Mouse (Mus musculus): ENCODE measurements around the gene Ahrr. TPM values are rescaled to one million over a fixed set of nuclear protein-coding genes. Genes with fewer than 3 reads are reported as not detected.

The Ahrr gene
- total RNA-seq, 1 experiment: 0.27 TPM

DNA sequence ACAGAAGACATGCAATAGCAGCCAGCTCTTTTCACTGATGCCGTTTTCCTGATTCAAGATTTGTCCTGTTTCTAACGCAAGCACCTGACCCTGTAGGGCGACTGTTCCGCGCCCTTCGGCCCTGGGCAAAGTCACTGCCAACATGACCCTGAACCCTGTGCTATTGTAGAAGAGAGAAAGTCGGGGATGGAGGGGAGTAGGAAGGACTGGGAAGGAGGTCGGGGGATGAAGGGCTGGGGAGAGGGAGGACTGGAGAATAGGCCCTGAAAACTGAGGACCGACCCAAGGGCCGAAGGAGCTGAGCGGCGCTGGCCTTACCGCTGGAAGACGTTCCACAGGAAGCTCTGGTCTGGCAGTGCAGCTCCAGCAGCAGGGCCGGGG is 24.6 kb upstream of the Ahrr start:
- peak overlapping the region; percentile 84 to 96 for H3K4me3 ChIP-seq (ENCODE audit: insufficient read depth in 1 of 2, low read depth in 1 of 2, low read length in 2 of 2, poor library complexity in 1 of 2, severe bottlenecking in 1 of 2)
- peak overlapping the region; percentile 89 for H3K9ac ChIP-seq (ENCODE audit: insufficient read depth, low read depth, low read length, poor library complexity, severe bottlenecking)
- peaks cover 4% of the 10 kb centered on the region for H3K36me3 ChIP-seq (ENCODE audit: control insufficient read depth, insufficient read depth, low read length, poor library complexity, severe bottlenecking)
- in situ Hi-C loops (cut with MboI; ENCODE audit: low sequenced_read_pairs in 2 of 2, unreplicated experiment in 2 of 2): no loop called here
- H3K4me1 ChIP-seq (ENCODE audit: control insufficient read depth in 2 of 2, insufficient read depth in 2 of 2, low read length in 2 of 2, poor library complexity in 1 of 2): no peaks in the 10 kb centered on the region
- TF ChIP-seq CHD2 (IDR thresholded peaks at IDR 0.05; ENCODE audit: low read depth, low read length) (no peak), ZC3H11A (IDR thresholded peaks at IDR 0.05; ENCODE audit: borderline replicate concordance, low read depth, low read length) (no peak), ZNF384 (IDR thresholded peaks at IDR 0.05; ENCODE audit: low read depth, low read length) (no peak), MAFK (IDR thresholded peaks at IDR 0.05; ENCODE audit: insufficient read depth, low read depth, low read length) (no peak), HCFC1 (IDR thresholded peaks at IDR 0.05; ENCODE audit: borderline replicate concordance, insufficient read depth, low read length) (no peak)
- no peak overlapping the region; the same call in 1 of the 2 replicates for H3K27ac ChIP-seq (ENCODE audit: insufficient read depth, low read depth, low read length, poor library complexity, severe bottlenecking)
- no peaks in the 10 kb centered on the region for H3K9me3 ChIP-seq (ENCODE audit: control insufficient read depth, insufficient read depth, low read depth, low read length)
- DNase-seq (ENCODE audit: low read depth, low spot score): no peak

GRCm38 (mm10) chr13:74316386-74316785 is 24.3 kb upstream of the Ahrr start:
- Histone ChIP-seq H3K27ac (ENCODE audit: insufficient read depth, low read depth, low read length, poor library complexity, severe bottlenecking) (no peak overlapping the region), H3K36me3 (ENCODE audit: control insufficient read depth, insufficient read depth, low read length, poor library complexity, severe bottlenecking) (peaks cover 3% of the 10 kb centered on the region), H3K4me3 (ENCODE audit: insufficient read depth in 1 of 2, low read depth in 1 of 2, low read length in 2 of 2, poor library complexity in 1 of 2, severe bottlenecking in 1 of 2) (peak overlapping the region; percentile 84 to 96), H3K9me3 (ENCODE audit: control insufficient read depth, insufficient read depth, low read depth, low read length) (no peaks in the 10 kb centered on the region), H3K9ac (ENCODE audit: insufficient read depth, low read depth, low read length, poor library complexity, severe bottlenecking) (peak overlapping the region; percentile 89), H3K4me1 (ENCODE audit: control insufficient read depth in 2 of 2, insufficient read depth in 2 of 2, low read length in 2 of 2, poor library complexity in 1 of 2) (no peaks in the 10 kb centered on the region)
- TF ChIP-seq MAFK (IDR thresholded peaks at IDR 0.05; ENCODE audit: insufficient read depth, low read depth, low read length) (no peak), ZNF384 (IDR thresholded peaks at IDR 0.05; ENCODE audit: low read depth, low read length) (no peak), HCFC1 (IDR thresholded peaks at IDR 0.05; ENCODE audit: borderline replicate concordance, insufficient read depth, low read length) (no peak), CHD2 (IDR thresholded peaks at IDR 0.05; ENCODE audit: low read depth, low read length) (no peak), ZC3H11A (IDR thresholded peaks at IDR 0.05; ENCODE audit: borderline replicate concordance, low read depth, low read length) (no peak)
- in situ Hi-C loops (cut with MboI; ENCODE audit: low sequenced_read_pairs in 2 of 2, unreplicated experiment in 2 of 2): no loop called here
- no peak for DNase-seq (ENCODE audit: low read depth, low spot score)

DNA sequence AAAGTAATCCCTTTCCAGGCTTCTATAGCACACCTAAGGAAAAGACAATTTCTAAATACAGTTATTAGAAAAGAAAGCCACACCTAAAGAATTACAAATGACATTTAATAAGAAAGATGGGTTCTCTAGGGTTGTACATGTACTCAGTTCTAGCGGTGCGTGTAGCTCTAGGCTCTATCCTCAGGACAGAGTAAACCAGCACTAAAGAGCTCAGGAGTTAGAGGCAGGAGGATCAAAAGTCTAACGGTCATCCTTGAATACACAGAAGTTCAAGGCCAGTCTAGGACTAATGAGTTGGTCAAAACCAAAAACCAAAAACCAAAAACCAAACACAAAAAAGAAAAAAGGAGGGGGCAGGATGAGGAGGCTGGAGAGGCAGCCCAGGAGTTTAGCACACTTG is 22.5 kb upstream of the Ahrr start:
- Histone ChIP-seq H3K4me3 (ENCODE audit: insufficient read depth in 1 of 2, low read depth in 1 of 2, low read length in 2 of 2, poor library complexity in 1 of 2, severe bottlenecking in 1 of 2) (no peak overlapping the region), H3K27ac (ENCODE audit: insufficient read depth, low read depth, low read length, poor library complexity, severe bottlenecking) (no peak overlapping the region), H3K9ac (ENCODE audit: insufficient read depth, low read depth, low read length, poor library complexity, severe bottlenecking) (no peak overlapping the region), H3K9me3 (ENCODE audit: control insufficient read depth, insufficient read depth, low read depth, low read length) (no peaks in the 10 kb centered on the region), H3K36me3 (ENCODE audit: control insufficient read depth, insufficient read depth, low read length, poor library complexity, severe bottlenecking) (no peaks in the 10 kb centered on the region), H3K4me1 (ENCODE audit: control insufficient read depth in 2 of 2, insufficient read depth in 2 of 2, low read length in 2 of 2, poor library complexity in 1 of 2) (no peaks in the 10 kb centered on the region)
- no peak for TF ChIP-seq ZNF384 (IDR thresholded peaks at IDR 0.05; ENCODE audit: low read depth, low read length)
- TF ChIP-seq MAFK (IDR thresholded peaks at IDR 0.05; ENCODE audit: insufficient read depth, low read depth, low read length): no peak
- TF ChIP-seq HCFC1 (IDR thresholded peaks at IDR 0.05; ENCODE audit: borderline replicate concordance, insufficient read depth, low read length): no peak
- TF ChIP-seq CHD2 (IDR thresholded peaks at IDR 0.05; ENCODE audit: low read depth, low read length): no peak
- no peak for TF ChIP-seq ZC3H11A (IDR thresholded peaks at IDR 0.05; ENCODE audit: borderline replicate concordance, low read depth, low read length)
- in situ Hi-C loops (cut with MboI; ENCODE audit: low sequenced_read_pairs in 2 of 2, unreplicated experiment in 2 of 2): no loop called here
- DNase-seq (ENCODE audit: low read depth, low spot score): no peak

- H3K4me1 ChIP-seq (ENCODE audit: control insufficient read depth in 2 of 2, insufficient read depth in 2 of 2, low read length in 2 of 2, poor library complexity in 1 of 2): no peaks in the 10 kb centered on the region
- no peak overlapping the region for H3K27ac ChIP-seq (ENCODE audit: insufficient read depth, low read depth, low read length, poor library complexity, severe bottlenecking)
- H3K36me3 ChIP-seq (ENCODE audit: control insufficient read depth, insufficient read depth, low read length, poor library complexity, severe bottlenecking): peaks cover 11% of the 10 kb centered on the region
- no peaks in the 10 kb centered on the region for H3K9me3 ChIP-seq (ENCODE audit: control insufficient read depth, insufficient read depth, low read depth, low read length)
- no peak for DNase-seq (ENCODE audit: low read depth, low spot score)
- H3K4me3 ChIP-seq (ENCODE audit: insufficient read depth in 1 of 2, low read depth in 1 of 2, low read length in 2 of 2, poor library complexity in 1 of 2, severe bottlenecking in 1 of 2): no peak overlapping the region
- H3K9ac ChIP-seq (ENCODE audit: insufficient read depth, low read depth, low read length, poor library complexity, severe bottlenecking): no peak overlapping the region
- in situ Hi-C loops (cut with MboI; ENCODE audit: low sequenced_read_pairs in 2 of 2, unreplicated experiment in 2 of 2): no loop called here
- no peak for TF ChIP-seq CHD2 (IDR thresholded peaks at IDR 0.05; ENCODE audit: low read depth, low read length)
- no peak for TF ChIP-seq ZC3H11A (IDR thresholded peaks at IDR 0.05; ENCODE audit: borderline replicate concordance, low read depth, low read length)
- TF ChIP-seq ZNF384 (IDR thresholded peaks at IDR 0.05; ENCODE audit: low read depth, low read length): no peak
- TF ChIP-seq MAFK (IDR thresholded peaks at IDR 0.05; ENCODE audit: insufficient read depth, low read depth, low read length): no peak
- no peak for TF ChIP-seq HCFC1 (IDR thresholded peaks at IDR 0.05; ENCODE audit: borderline replicate concordance, insufficient read depth, low read length)
Observed at GRCm38 (mm10) chr13:74305780-74306179, 13.6 kb upstream of the Ahrr start.

DNA sequence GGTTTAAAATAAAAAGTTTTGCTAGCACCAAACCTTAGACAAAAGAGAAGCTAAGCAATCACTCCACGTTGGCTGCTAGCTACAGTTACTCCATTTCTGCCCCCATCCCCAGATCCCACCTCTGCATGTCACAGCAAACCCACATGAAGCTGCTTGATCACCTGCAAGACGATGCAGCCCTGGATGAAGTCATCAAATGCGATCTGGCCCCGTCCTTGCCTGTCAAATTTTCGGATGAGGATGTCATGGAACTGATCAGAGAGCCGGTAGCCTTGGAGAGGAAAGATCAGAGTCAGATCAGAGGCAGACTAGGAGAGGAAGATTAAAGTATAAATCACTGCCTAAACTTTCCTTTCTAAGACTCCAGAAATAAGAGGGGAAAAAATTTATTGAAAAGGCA is 13.2 kb upstream of the Ahrr start:
- TF ChIP-seq MAFK (IDR thresholded peaks at IDR 0.05; ENCODE audit: insufficient read depth, low read depth, low read length) (no peak), CHD2 (IDR thresholded peaks at IDR 0.05; ENCODE audit: low read depth, low read length) (no peak), HCFC1 (IDR thresholded peaks at IDR 0.05; ENCODE audit: borderline replicate concordance, insufficient read depth, low read length) (no peak), ZC3H11A (IDR thresholded peaks at IDR 0.05; ENCODE audit: borderline replicate concordance, low read depth, low read length) (no peak), ZNF384 (IDR thresholded peaks at IDR 0.05; ENCODE audit: low read depth, low read length) (no peak)
- H3K36me3 ChIP-seq (ENCODE audit: control insufficient read depth, insufficient read depth, low read length, poor library complexity, severe bottlenecking): peaks cover 11% of the 10 kb centered on the region

More for the DNA sequence above, 13.2 kb upstream of the Ahrr start:
- H3K27ac ChIP-seq (ENCODE audit: insufficient read depth, low read depth, low read length, poor library complexity, severe bottlenecking): no peak overlapping the region
- H3K9ac ChIP-seq (ENCODE audit: insufficient read depth, low read depth, low read length, poor library complexity, severe bottlenecking): no peak overlapping the region
- no peaks in the 10 kb centered on the region for H3K4me1 ChIP-seq (ENCODE audit: control insufficient read depth in 2 of 2, insufficient read depth in 2 of 2, low read length in 2 of 2, poor library complexity in 1 of 2)
- no peak overlapping the region for H3K4me3 ChIP-seq (ENCODE audit: insufficient read depth in 1 of 2, low read depth in 1 of 2, low read length in 2 of 2, poor library complexity in 1 of 2, severe bottlenecking in 1 of 2)
- H3K9me3 ChIP-seq (ENCODE audit: control insufficient read depth, insufficient read depth, low read depth, low read length): no peaks in the 10 kb centered on the region
- no peak for DNase-seq (ENCODE audit: low read depth, low spot score)
- in situ Hi-C loops (cut with MboI; ENCODE audit: low sequenced_read_pairs in 2 of 2, unreplicated experiment in 2 of 2): no loop called here

Data from ES-E14 (cell line).